ENCODE assay signal across 14 mouse cellular contexts in genomic region chr13:65035057-65035456, GRCm38 (mm10). TPM values are rescaled to one million over a fixed set of nuclear protein-coding genes. Genes with fewer than 3 reads are reported as not detected.
DNase-seq lines count a peak whose midpoint lies in the region; ATAC-seq and TF ChIP-seq lines count a peak whose summit lies in the region.
"Had no signal": no experiment of that assay in that cellular context is flagged by ENCODE, and none has a peak within 500 bp of the region (broad histone marks: within the 10 kb centered on the region; RNA-seq: fewer than 3 reads in every experiment).

No protein-coding gene starts in this region.

- no peaks in the 10 kb centered on the region for H3K4me1 ChIP-seq in liver, postnatal 0 days (ENCODE audit: insufficient read depth)
- no peaks in the 10 kb centered on the region for H3K4me1 ChIP-seq in liver, embryonic 11.5 days (replicated peaks; ENCODE audit: control insufficient read depth, insufficient read depth, low read length)
- H3K4me1 ChIP-seq: embryonic facial prominence, embryonic 10.5 days; heart, embryonic 12.5 days; limb, embryonic 10.5 days; megakaryocyte, embryonic 14.5 days; stomach, embryonic 15.5 days had no signal

- H3K9me3 ChIP-seq in liver, postnatal 0 days (ENCODE audit: low read length): no peaks in the 10 kb centered on the region
- H3K9me3 ChIP-seq in liver, embryonic 11.5 days (ENCODE audit: control insufficient read depth, low read length): no peaks in the 10 kb centered on the region
- H3K9me3 ChIP-seq: embryonic facial prominence, embryonic 10.5 days; heart, embryonic 12.5 days; limb, embryonic 10.5 days; megakaryocyte, embryonic 14.5 days; stomach, embryonic 15.5 days had no signal

- CTCF ChIA-PET in Patski (lab: Charles Lee): no interaction called here

- no peaks in the 10 kb centered on the region for H3K27me3 ChIP-seq in liver, postnatal 0 days (ENCODE audit: insufficient read depth, low read length)
- no peaks in the 10 kb centered on the region for H3K27me3 ChIP-seq in liver, embryonic 11.5 days (replicated peaks; ENCODE audit: control insufficient read depth, insufficient read depth, low read length)
- peaks cover 7% of the 10 kb centered on the region for H3K27me3 ChIP-seq in Patski
- H3K27me3 ChIP-seq: heart, embryonic 12.5 days; megakaryocyte, embryonic 14.5 days; stomach, embryonic 15.5 days had no signal

- H3K4me2 ChIP-seq in liver, postnatal 0 days (ENCODE audit: low read depth, low read length): no peak overlapping the region
- no peak overlapping the region for H3K4me2 ChIP-seq in liver, embryonic 11.5 days
- H3K4me2 ChIP-seq: heart, embryonic 12.5 days; stomach, embryonic 15.5 days had no signal

- 49% methylated on average over 4 of the region's 4 CpGs for WGBS in liver, postnatal 0 days (ENCODE audit: insufficient replicate concordance)
- WGBS in liver, embryonic 11.5 days: 65% methylated on average over 4 of the region's 4 CpGs

- POLR2A ChIA-PET in Patski (lab: Charles Lee): no interaction called here

- no peak for ATAC-seq in liver, postnatal 0 days
- no peak for ATAC-seq in liver, embryonic 11.5 days (replicated peaks; ENCODE audit: low FRiP score)
- ATAC-seq in Patski: no peak
- peak; percentile 95 for ATAC-seq in megakaryocyte-erythroid progenitor cell, adult 5-6 weeks (replicated peaks; ENCODE audit: low FRiP score, low TSS enrichment, poor library complexity, severe bottlenecking)
- ATAC-seq: intestine, embryonic 16.5 days had no signal

- TF ChIP-seq CTCF in liver, postnatal 0 days (IDR thresholded peaks at IDR 0.05; ENCODE audit: low read depth): peak; percentile 49
- TF ChIP-seq CTCF in Patski (IDR thresholded peaks at IDR 0.05): peak; percentile 44

- no peak overlapping the region for H3K27ac ChIP-seq in liver, postnatal 0 days (ENCODE audit: low read depth)
- no peak overlapping the region for H3K27ac ChIP-seq in liver, embryonic 11.5 days (ENCODE audit: low read depth, low read length)
- H3K27ac ChIP-seq: embryonic facial prominence, embryonic 10.5 days; limb, embryonic 10.5 days; stomach, embryonic 15.5 days had no signal

- DNase-seq in heart, adult 18-20 months: peak; percentile 2 to 6
- no peak for DNase-seq in heart, adult 8-10 months (ENCODE audit: low spot score)
- DNase-seq in liver, postnatal 0 days: no peak
- no peak for DNase-seq in liver, embryonic 11.5 days (ENCODE audit: low spot score)
- no peak for DNase-seq in Patski (ENCODE audit: low read depth, low spot score)
- DNase-seq in spleen, postnatal 4 days (ENCODE audit: low spot score in 2 of 2): no peak
- DNase-seq in urinary bladder, adult 18-20 months (ENCODE audit: low spot score in 2 of 2): no peak

- H3K9ac ChIP-seq in liver, postnatal 0 days (replicated peaks): no peak overlapping the region
- no peak overlapping the region for H3K9ac ChIP-seq in liver, embryonic 11.5 days (ENCODE audit: low read depth, low read length)
- H3K9ac ChIP-seq: heart, embryonic 12.5 days; stomach, embryonic 15.5 days had no signal

- no peaks in the 10 kb centered on the region for H3K36me3 ChIP-seq in liver, postnatal 0 days (replicated peaks; ENCODE audit: insufficient read depth, low read length)
- no peaks in the 10 kb centered on the region for H3K36me3 ChIP-seq in liver, embryonic 11.5 days (ENCODE audit: control insufficient read depth, insufficient read depth, low read length)
- H3K36me3 ChIP-seq: embryonic facial prominence, embryonic 10.5 days; heart, embryonic 12.5 days; limb, embryonic 10.5 days; stomach, embryonic 15.5 days had no signal

- TF ChIP-seq EP300 in liver, postnatal 0 days (IDR thresholded peaks at IDR 0.05; ENCODE audit: low read depth): no peak

- H3K4me3 ChIP-seq in liver, postnatal 0 days (ENCODE audit: low read depth, low read length): no peak overlapping the region
- no peak overlapping the region for H3K4me3 ChIP-seq in liver, embryonic 11.5 days (ENCODE audit: low read depth, low read length)
- H3K4me3 ChIP-seq: embryonic facial prominence, embryonic 10.5 days; heart, embryonic 12.5 days; limb, embryonic 10.5 days; megakaryocyte, embryonic 14.5 days; stomach, embryonic 15.5 days had no signal

- in situ Hi-C loops in Patski (cut with MboI; ENCODE audit: low pct_unique_long_range_greater_than_20kb): loop anchor here (10.0 kb wide), 1 partner anchor 90 kb away; no protein-coding TSS in a partner anchor

RNA-seq across cellular contexts. Expression of gene Spata31d1c, which starts 2.2 kb away (rescaled TPM):
- not detected for total RNA-seq in heart, adult 18-20 months (2021)
- total RNA-seq in heart, adult 8-10 months (2022): not detected
- not detected in 2 replicates for polyA plus RNA-seq in liver, postnatal 0 days (2015; fragmentation: Nextera tagmentation; extraction: Ambion mirVana)
- polyA plus RNA-seq in liver, embryonic 11.5 days (2014; fragmentation: Nextera tagmentation; extraction: Ambion mirVana): not detected in 2 replicates
- not detected for polyA plus RNA-seq in Patski (2021)
- total RNA-seq in megakaryocyte-erythroid progenitor cell, adult 5-6 weeks (2014; fragmentation: Nextera tagmentation): not detected in 2 replicates
- total RNA-seq in megakaryocyte-erythroid progenitor cell, adult 5-6 weeks (2017): not detected in 2 replicates
- polyA plus RNA-seq: embryonic facial prominence, embryonic 10.5 days; heart, embryonic 12.5 days; intestine, embryonic 16.5 days; limb, embryonic 10.5 days; stomach, embryonic 15.5 days had no signal

RNA-seq across cellular contexts. Expression of gene Prss47, which starts 17.5 kb away (rescaled TPM):
- total RNA-seq in heart, adult 18-20 months (2021): not detected
- total RNA-seq in heart, adult 8-10 months (2022): not detected
- polyA plus RNA-seq in liver, postnatal 0 days (2015; fragmentation: Nextera tagmentation; extraction: Ambion mirVana): not detected in 2 replicates
- not detected in 2 replicates for polyA plus RNA-seq in liver, embryonic 11.5 days (2014; fragmentation: Nextera tagmentation; extraction: Ambion mirVana)
- not detected for polyA plus RNA-seq in Patski (2021)
- total RNA-seq in megakaryocyte-erythroid progenitor cell, adult 5-6 weeks (2014; fragmentation: Nextera tagmentation): not detected in 2 replicates
- not detected in 2 replicates for total RNA-seq in megakaryocyte-erythroid progenitor cell, adult 5-6 weeks (2017)
- polyA plus RNA-seq: embryonic facial prominence, embryonic 10.5 days; heart, embryonic 12.5 days; intestine, embryonic 16.5 days; limb, embryonic 10.5 days; stomach, embryonic 15.5 days had no signal

Comparison
In these comparisons a context has a peak if more than half of its experiments do, and no peak if none do; other contexts are left out.
1. DNase-seq: peak in heart, adult 18-20 months (2 of 2); none in heart, adult 8-10 months (single experiment), liver, postnatal 0 days (single experiment), liver, embryonic 11.5 days (single experiment), Patski (single experiment), spleen, postnatal 4 days (0 of 2) and urinary bladder, adult 18-20 months (0 of 2).